Mouse (Mus musculus) spleen, postnatal 4 days (tissue): ENCODE measurements around the gene Bik.
A peak's percentile ranks its signal among the peaks of the same experiment; 100 is the strongest.

Experiments used
- DNase-seq, 2 experiments: peaks; one replicate each; pipeline ENCODE4 v3.0.0; 2022; ENCODE audit warnings: low spot score in 2 of 2

The Bik gene

GRCm38 (mm10) chr15:83583419-83584156 is 56.9 kb downstream of the Bik start:
- DNase-seq: peak; percentile 68 to 82

DNA sequence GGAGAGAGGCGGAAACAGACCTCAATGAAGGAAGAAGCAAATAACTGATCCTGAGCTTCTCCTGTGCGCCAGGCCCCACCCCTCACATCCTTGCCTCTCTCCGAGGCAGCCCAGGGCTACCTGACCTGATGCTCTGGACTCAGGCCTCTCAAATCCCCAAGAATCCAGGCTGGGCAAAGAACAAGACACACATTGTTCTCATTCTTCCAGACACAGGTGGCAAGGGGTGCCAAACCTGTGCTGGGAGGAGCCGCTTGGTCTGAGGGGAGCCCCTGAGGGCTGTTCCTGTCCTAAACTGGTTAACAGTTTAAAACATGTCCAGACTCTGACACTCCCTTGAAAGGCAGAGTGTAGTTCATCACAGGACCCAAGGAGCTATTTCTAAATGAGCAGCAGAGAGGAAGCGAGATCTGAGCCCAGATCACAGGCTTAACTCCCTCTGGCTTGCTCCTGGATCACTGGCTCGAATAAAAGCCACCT is 58.1 kb downstream of the Bik start:
- no peak for DNase-seq

- no peak for DNase-seq
These were observed 64.2 kb downstream of the Bik start for GRCm38 (mm10) chr15:83590841-83591240.

DNA sequence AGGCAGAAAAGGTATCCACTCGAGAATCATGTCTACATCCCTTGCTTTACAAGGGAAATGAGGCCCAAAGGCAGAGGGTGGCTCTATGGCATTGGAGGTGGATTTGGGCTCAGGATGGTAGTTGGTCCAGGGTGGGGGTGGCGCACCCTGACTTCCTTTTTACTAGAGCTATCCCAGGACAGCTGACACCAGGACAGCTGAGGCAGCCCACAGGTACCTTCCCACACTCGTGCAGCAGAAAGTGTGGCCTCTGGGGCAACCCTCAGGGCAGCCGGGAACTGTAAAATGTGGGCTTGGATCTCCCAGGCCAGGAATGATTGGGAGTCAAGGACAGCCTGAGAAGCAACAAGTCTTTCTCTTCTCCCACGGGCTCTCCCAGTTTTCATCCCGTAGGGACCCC is 65.1 kb downstream of the Bik start:
- DNase-seq: no peak

- peak; percentile 65 to 77 for DNase-seq
These were observed 65.9 kb downstream of the Bik start for GRCm38 (mm10) chr15:83592260-83593188.

GRCm38 (mm10) chr15:83593189-83593585 is 66.5 kb downstream of the Bik start:
- DNase-seq: no peak

DNA sequence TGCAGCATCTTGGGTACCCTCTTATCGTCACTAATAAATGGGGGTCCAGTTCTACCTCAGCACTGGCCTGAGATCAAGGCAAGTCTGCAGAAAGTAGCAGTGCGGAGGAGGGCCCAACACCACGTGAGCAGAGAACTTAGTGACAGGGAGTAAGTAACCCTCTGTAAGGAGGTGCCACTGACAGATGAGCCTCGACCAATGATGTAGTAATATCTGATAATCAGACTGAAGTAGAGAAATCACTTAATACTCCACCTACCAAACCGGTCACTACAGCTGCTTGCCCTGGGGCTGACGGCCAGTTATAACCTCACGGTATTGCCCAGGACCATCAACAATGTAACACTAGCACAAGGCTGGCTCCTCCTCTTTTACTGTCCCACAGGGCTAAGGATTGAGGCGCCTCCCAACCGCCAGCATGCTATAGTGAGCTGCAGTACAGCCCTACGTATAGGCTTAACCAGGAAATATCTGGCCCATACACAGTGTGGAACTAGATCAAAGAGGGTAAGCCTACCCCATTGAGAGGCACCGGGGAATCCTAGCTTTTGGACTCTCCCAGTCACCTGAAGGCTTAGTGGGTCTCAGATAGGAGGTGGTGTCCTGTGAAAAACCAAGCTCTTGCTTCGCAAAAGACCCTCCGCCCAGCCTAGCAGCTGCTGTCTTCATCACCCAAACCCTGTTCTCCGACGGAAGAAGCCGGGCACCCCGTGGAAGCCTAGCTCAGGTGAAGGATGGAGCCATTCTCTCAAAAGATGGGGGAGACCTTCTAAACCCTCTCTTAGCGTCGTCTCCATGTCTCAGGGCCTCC is 67.2 kb downstream of the Bik start:
- peak; percentile 60 to 72 for DNase-seq
